Mouse (Mus musculus) lung, postnatal 0 days (tissue): ENCODE measurements around the gene Gtf2f1. TPM values are rescaled to one million over a fixed set of nuclear protein-coding genes. Genes with fewer than 3 reads are reported as not detected.

Source experiments
- ATAC-seq: fragments of 200-750 bp; cut with Nextera tagmentation; 2 replicates; pipeline ENCODE4 v1.8.0; 2017; ENCODE audit warnings: moderate library complexity
- DNase-seq: peaks from one replicate; pipeline ENCODE4 v3.0.0-alpha.2; 2016; ENCODE audit warnings: low spot score
- H3K27ac ChIP-seq: fragments of 300-500 bp; sonication (generic); 2 replicates; pipeline ENCODE4 v1.5.1; 2014; ENCODE audit warnings: antibody characterized with exemption, mild to moderate bottlenecking, low read length, mixed read lengths
- H3K27me3 ChIP-seq: fragments of 300-500 bp; sonication (generic); replicated peaks from 2 replicates; pipeline ENCODE4 v1.6.1; 2014; ENCODE audit warnings: low read length, mixed read lengths; ENCODE audit not compliant: insufficient read depth
- H3K36me3 ChIP-seq: fragments of 300-500 bp; sonication (generic); 2 replicates; pipeline ENCODE4 v1.6.1; 2014; ENCODE audit warnings: low read length, mixed read lengths; ENCODE audit not compliant: insufficient read depth
- H3K4me1 ChIP-seq: fragments of 300-500 bp; sonication (generic); 2 replicates; pipeline ENCODE4 v1.6.1; 2014; ENCODE audit warnings: antibody characterized with exemption, low read depth, low read length, mixed read lengths; ENCODE audit not compliant: insufficient read depth
- H3K4me2 ChIP-seq: fragments of 300-500 bp; sonication (generic); replicated peaks from 2 replicates; pipeline ENCODE4 v1.6.1; 2014; ENCODE audit warnings: low read depth, mild to moderate bottlenecking, low read length, moderate library complexity, mixed read lengths
- H3K4me3 ChIP-seq: fragments of 300-500 bp; sonication (generic); 2 replicates; pipeline ENCODE4 v1.5.1; 2014; ENCODE audit warnings: low read depth, low read length
- H3K9ac ChIP-seq: fragments of 300-500 bp; sonication (generic); replicated peaks from 2 replicates; pipeline ENCODE4 v1.6.1; 2014; ENCODE audit warnings: low read depth, mild to moderate bottlenecking
- H3K9me3 ChIP-seq: fragments of 300-500 bp; sonication (generic); 2 replicates; pipeline ENCODE4 v1.6.1; 2016; ENCODE audit warnings: low read length, mixed read lengths
- CTCF ChIP-seq: IDR thresholded peaks from 2 replicates; pipeline ENCODE4 v1.5.1; 2016; ENCODE audit warnings: antibody characterized with exemption, mild to moderate bottlenecking
- EP300 ChIP-seq: IDR thresholded peaks from 2 replicates; pipeline ENCODE4 v1.6.1; 2016; ENCODE audit warnings: antibody characterized with exemption, mild to moderate bottlenecking, control low read depth
- WGBS: fragments of 180-500 bp; shearing (Covaris S2); extraction: QIAGEN DNeasy Blood & Tissue Kit; methylation state at CpG from one replicate; pipeline ENCODE4 v1.1.7; 2014; 5-methylcytosine and 5-hydroxymethylcytosine counted together
- polyA plus RNA-seq: library from polyadenylated mRNA; unstranded; fragments of >200 nt; fragmentation: Nextera tagmentation; extraction: Ambion mirVana; gene quantifications from 2 replicates; pipeline ENCODE4 v1.2.1, GENCODE M21; 2015

Gene Gtf2f1
- polyA plus RNA-seq, 1 experiment from 2014 or later = 37.0 TPM

DNA sequence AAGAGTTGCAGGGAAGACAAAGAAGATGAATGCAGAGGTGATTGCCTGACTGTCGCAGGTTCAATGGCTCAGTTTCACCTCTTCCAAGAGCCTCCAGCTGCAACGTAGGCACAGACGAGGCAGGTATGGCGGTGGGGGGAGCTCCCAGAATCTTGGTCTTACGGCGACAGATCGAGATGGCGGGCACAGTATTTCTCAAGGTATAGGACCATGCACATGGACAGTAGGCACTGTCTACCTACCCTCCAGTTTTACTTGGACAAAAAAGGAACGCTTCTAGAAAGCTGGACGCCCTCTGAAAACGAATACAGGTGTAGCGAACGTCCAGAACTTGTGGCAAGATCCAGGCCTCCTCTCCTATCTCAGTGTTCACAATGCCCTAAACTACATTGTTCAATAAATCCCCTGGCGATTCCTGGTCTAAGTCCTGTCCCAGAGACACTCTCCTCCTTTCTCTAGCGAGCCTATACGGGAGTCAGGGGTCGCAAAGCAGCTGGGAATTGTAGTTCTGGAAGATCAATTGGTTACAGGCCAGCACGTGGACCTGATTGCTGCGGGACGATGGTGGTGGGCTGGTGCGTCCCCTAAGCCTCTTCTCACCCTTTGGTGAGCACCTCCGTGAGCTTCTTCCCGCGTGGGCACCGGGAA lies 21.5 kb downstream of the Gtf2f1 start:
- Histone ChIP-seq H3K9ac (peak overlapping the region; percentile 37), H3K27me3 (no peaks in the 10 kb centered on the region), H3K4me1 (no peaks in the 10 kb centered on the region), H3K36me3 (peaks cover 8% of the 10 kb centered on the region; the same call in 1 of the 2 replicates), H3K27ac (no peak overlapping the region; the same call in 1 of the 2 replicates), H3K4me3 (peak overlapping the region; percentile 59), H3K9me3 (no peaks in the 10 kb centered on the region), H3K4me2 (peak overlapping the region; percentile 83)
- ATAC-seq (peak; percentile 92), DNase-seq (peak; percentile 95)
- TF ChIP-seq EP300 (no peak), CTCF (no peak; the same call in 1 of the 2 replicates)
- WGBS = 1% methylated on average over 25 of the region's 25 CpGs

- WGBS = 65% methylated on average over 7 of the region's 7 CpGs
- no peak overlapping the region for H3K9ac ChIP-seq
- no peaks in the 10 kb centered on the region for H3K9me3 ChIP-seq
- ATAC-seq (no peak), DNase-seq (no peak)
- peaks cover 5% of the 10 kb centered on the region; the same call in 1 of the 2 replicates for H3K36me3 ChIP-seq
- TF ChIP-seq CTCF = peak; percentile 21
- TF ChIP-seq EP300 = no peak
- H3K4me3 ChIP-seq = peak overlapping the region; percentile 59
- H3K27me3 ChIP-seq = no peaks in the 10 kb centered on the region
- H3K4me2 ChIP-seq = peak overlapping the region; percentile 83
- H3K4me1 ChIP-seq = no peaks in the 10 kb centered on the region
- no peak overlapping the region for H3K27ac ChIP-seq
Observed at GRCm38 (mm10) chr17:56988921-56989430, 22.1 kb downstream of the Gtf2f1 start.

DNA sequence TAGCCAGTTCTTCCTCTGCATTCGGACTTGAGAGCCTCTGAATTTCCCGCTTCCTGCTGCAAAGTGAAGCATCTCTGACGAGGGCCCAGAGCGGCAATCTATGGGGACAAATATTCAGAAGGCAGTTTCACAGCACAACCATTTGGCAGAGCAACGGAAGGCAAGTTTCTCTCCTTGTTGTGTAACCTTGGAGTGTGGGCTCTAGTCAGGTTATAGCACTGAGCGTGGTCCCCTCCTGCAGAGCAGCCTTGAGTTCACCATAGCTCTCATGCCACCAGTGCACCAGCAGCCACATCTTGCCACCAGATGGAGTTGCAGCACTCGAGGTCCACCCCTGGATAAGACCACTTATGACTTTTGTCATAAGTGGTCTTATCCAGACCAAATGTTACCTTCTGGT lies 22.6 kb downstream of the Gtf2f1 start:
- peak; percentile 32 for TF ChIP-seq CTCF
- TF ChIP-seq EP300 = no peak
- DNase-seq = no peak
- ATAC-seq = no peak

GRCm38 (mm10) chr17:56986105-56986805 lies 24.8 kb downstream of the Gtf2f1 start:
- DNase-seq (no peak), ATAC-seq (no peak)
- no peak overlapping the region for H3K9ac ChIP-seq
- H3K27ac ChIP-seq = no peak overlapping the region
- H3K4me2 ChIP-seq = no peak overlapping the region
- TF ChIP-seq EP300 = no peak
- TF ChIP-seq CTCF = no peak
- no peaks in the 10 kb centered on the region for H3K9me3 ChIP-seq
- H3K27me3 ChIP-seq = no peaks in the 10 kb centered on the region
- 75% methylated on average over 3 of the region's 3 CpGs for WGBS
- no peaks in the 10 kb centered on the region for H3K36me3 ChIP-seq
- no peaks in the 10 kb centered on the region for H3K4me1 ChIP-seq
- no peak overlapping the region for H3K4me3 ChIP-seq

More for the DNA sequence above, 22.6 kb downstream of the Gtf2f1 start:
- WGBS = 76% methylated on average over 7 of the region's 7 CpGs
- H3K9me3 ChIP-seq = no peaks in the 10 kb centered on the region
- H3K9ac ChIP-seq = no peak overlapping the region
- no peaks in the 10 kb centered on the region for H3K36me3 ChIP-seq
- no peak overlapping the region for H3K27ac ChIP-seq
- no peaks in the 10 kb centered on the region for H3K27me3 ChIP-seq
- no peak overlapping the region for H3K4me3 ChIP-seq
- no peaks in the 10 kb centered on the region for H3K4me1 ChIP-seq
- H3K4me2 ChIP-seq = no peak overlapping the region

DNA sequence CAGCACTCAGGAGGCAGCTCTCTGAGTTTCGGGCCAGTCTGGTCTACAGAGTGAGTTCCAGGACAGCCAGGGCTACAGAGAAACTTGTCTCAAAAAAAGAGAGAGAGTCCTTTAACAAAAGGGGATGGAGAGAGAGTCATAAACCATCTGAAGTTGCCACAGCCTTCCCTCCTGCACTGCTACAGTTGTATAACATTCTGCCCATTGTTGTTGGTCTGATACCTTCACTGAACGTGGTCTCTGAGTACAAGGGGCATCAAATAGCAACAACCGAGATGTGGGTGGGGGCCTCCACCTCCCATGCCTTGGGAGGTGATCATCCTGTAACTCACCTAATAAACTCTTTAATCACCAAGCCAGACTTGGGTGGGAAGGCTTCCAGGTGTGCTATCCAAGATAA lies 25.4 kb downstream of the Gtf2f1 start:
- no peak overlapping the region for H3K4me2 ChIP-seq
- H3K36me3 ChIP-seq = no peaks in the 10 kb centered on the region
- ATAC-seq = no peak
- H3K4me1 ChIP-seq = no peaks in the 10 kb centered on the region
- no peak overlapping the region for H3K27ac ChIP-seq
- WGBS = 79% methylated on average over 3 of the region's 3 CpGs
- no peak overlapping the region for H3K4me3 ChIP-seq
- H3K9ac ChIP-seq = no peak overlapping the region
- H3K9me3 ChIP-seq = no peaks in the 10 kb centered on the region
- TF ChIP-seq CTCF (no peak), EP300 (no peak)
- DNase-seq = no peak
- no peaks in the 10 kb centered on the region for H3K27me3 ChIP-seq

- Histone ChIP-seq H3K27me3 (no peaks in the 10 kb centered on the region), H3K9me3 (no peaks in the 10 kb centered on the region), H3K4me3 (no peak overlapping the region), H3K27ac (no peak overlapping the region), H3K36me3 (no peaks in the 10 kb centered on the region), H3K9ac (no peak overlapping the region), H3K4me1 (no peaks in the 10 kb centered on the region), H3K4me2 (no peak overlapping the region)
- ATAC-seq = no peak
- no peak for DNase-seq
- WGBS = 71% methylated on average over 9 of the region's 9 CpGs
- TF ChIP-seq CTCF (no peak), EP300 (no peak)
Observed at GRCm38 (mm10) chr17:56984886-56985285, 26.2 kb downstream of the Gtf2f1 start.
